Mouse (Mus musculus): ENCODE data around the gene Spns2. TPM values are rescaled to one million over a fixed set of nuclear protein-coding genes. Genes with fewer than 3 reads are reported as not detected.

Gene Spns2
- polyA plus RNA-seq, 1 experiment from 2014 or later: 19.8 TPM

DNA sequence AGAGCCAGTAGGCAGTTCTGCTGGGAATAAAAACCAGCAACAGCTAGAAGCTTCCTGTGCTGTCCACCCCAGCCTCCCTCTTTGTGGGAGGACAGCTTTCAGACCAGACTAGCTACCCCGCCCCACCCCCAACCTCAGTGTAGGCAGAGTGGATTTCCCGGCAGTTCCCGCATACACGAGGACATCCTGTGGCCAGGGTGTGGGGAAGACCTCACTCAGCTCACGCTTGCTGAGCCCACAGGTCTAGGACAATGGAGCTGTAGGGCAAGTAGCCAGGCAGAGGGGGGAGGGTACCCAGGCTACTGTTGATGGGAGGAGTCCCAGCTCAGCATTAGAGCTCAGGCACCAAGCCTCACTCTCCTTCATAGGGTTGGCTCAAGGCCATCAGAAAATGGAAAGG is 20.5 kb downstream of the Spns2 start:
- ATAC-seq: no peak
- Histone ChIP-seq H3K4me3 (ENCODE audit: low read depth, low read length) (no peak overlapping the region), H3K9me3 (ENCODE audit: control insufficient read depth) (no peaks in the 10 kb centered on the region), H3K27ac (ENCODE audit: low read depth, low read length) (0 out of 2 replicates have a peak overlapping the region, but pooled peaks have one; percentile 41), H3K4me2 (replicated peaks; ENCODE audit: low read depth) (no peak overlapping the region), H3K4me1 (replicated peaks; ENCODE audit: control insufficient read depth, insufficient read depth, low read length) (peaks cover 23% of the 10 kb centered on the region), H3K36me3 (ENCODE audit: control insufficient read depth, insufficient read depth) (0 out of 2 replicates have a peak, but pooled peaks cover 3% of the 10 kb centered on the region), H3K9ac (ENCODE audit: low read depth, low read length) (no peak overlapping the region), H3K27me3 (replicated peaks; ENCODE audit: control insufficient read depth, insufficient read depth, low read length) (no peaks in the 10 kb centered on the region)
- no peak for TF ChIP-seq CTCF (IDR thresholded peaks at IDR 0.05; ENCODE audit: low read depth)
- WGBS: 35% methylated on average over 5 of the region's 5 CpGs

DNA sequence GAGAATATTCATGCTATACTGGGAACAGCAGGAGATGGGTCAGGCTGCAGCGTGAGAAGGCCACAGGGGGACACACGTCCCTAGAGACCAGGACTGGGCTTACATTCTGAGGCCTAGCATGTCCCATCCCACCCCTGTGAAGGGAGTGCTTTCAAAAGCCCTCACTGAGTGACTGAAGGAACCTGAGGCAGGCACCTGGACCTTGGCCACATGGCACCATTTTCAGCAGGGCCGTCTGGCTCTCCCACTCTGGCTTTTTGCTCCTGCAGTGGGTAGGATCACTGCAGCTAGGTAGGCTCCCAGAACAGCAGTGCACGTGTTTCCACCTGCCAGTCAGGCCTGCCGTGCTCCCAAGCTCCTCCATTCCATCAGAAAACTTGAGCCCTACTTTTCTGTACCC is 21.2 kb downstream of the Spns2 start:
- H3K9ac ChIP-seq (ENCODE audit: low read depth, low read length): no peak overlapping the region
- no peaks in the 10 kb centered on the region for H3K27me3 ChIP-seq (replicated peaks; ENCODE audit: control insufficient read depth, insufficient read depth, low read length)
- no peak overlapping the region for H3K4me2 ChIP-seq (replicated peaks; ENCODE audit: low read depth)
- TF ChIP-seq CTCF (IDR thresholded peaks at IDR 0.05; ENCODE audit: low read depth): no peak
- ATAC-seq: no peak
- no peak overlapping the region for H3K4me3 ChIP-seq (ENCODE audit: low read depth, low read length)
- H3K9me3 ChIP-seq (ENCODE audit: control insufficient read depth): no peaks in the 10 kb centered on the region
- H3K4me1 ChIP-seq (replicated peaks; ENCODE audit: control insufficient read depth, insufficient read depth, low read length): peaks cover 23% of the 10 kb centered on the region
- H3K36me3 ChIP-seq (ENCODE audit: control insufficient read depth, insufficient read depth): peaks cover 3% of the 10 kb centered on the region; the same call in 1 of the 2 replicates
- 73% methylated on average over 5 of the region's 5 CpGs for WGBS
- H3K27ac ChIP-seq (ENCODE audit: low read depth, low read length): 0 out of 2 replicates have a peak overlapping the region, but pooled peaks have one; percentile 41

DNA sequence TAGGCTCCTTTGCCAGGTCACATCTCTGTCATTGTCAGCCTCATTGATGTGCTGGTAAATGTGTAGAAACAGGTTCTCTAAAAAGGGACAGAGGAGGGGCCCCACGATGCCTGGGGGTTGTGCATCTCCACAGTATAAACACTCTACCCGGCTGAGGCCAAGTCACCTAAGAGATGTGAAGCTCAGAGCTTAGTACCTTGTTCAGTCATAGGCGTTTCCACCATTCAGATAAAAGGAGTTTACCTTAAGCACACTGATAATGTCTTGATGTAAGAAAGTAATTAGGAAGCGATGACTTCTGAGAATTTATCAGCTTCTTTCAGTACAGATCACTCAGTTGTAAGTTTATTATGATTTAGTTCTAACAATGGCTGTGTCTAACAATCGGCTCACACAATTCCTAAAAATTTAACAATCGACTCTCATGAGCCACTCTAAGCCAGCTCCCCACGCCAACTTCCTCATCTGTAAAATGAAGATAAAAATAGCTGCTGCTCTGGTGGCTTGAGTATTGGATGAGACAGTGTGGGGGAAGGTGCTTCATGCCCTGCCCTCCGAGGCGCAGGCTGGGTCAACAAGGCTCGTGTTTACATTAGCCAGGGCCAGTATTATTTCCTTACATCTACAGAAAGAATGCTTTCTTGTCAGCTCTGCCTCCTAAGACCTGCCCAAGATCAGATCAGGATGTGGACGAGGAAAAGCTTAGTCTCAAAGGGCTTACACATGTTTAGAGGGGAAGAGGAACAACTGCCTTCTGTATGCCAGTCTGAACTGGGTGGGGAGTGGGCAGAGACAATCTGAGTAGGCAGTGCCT is 22.8 kb downstream of the Spns2 start:
- peak overlapping the region; percentile 76 for H3K27ac ChIP-seq (ENCODE audit: low read depth, low read length)
- peak overlapping the region; percentile 35 for H3K4me2 ChIP-seq (replicated peaks; ENCODE audit: low read depth)
- H3K36me3 ChIP-seq (ENCODE audit: control insufficient read depth, insufficient read depth): peaks cover 3% of the 10 kb centered on the region; the same call in 1 of the 2 replicates
- no peaks in the 10 kb centered on the region for H3K27me3 ChIP-seq (replicated peaks; ENCODE audit: control insufficient read depth, insufficient read depth, low read length)
- no peak overlapping the region for H3K4me3 ChIP-seq (ENCODE audit: low read depth, low read length)
- 5% methylated on average over 11 of the region's 11 CpGs for WGBS
- no peak for TF ChIP-seq CTCF (IDR thresholded peaks at IDR 0.05; ENCODE audit: low read depth)
- no peaks in the 10 kb centered on the region for H3K9me3 ChIP-seq (ENCODE audit: control insufficient read depth)
- H3K9ac ChIP-seq (ENCODE audit: low read depth, low read length): no peak overlapping the region
- ATAC-seq: peak; percentile 80
- H3K4me1 ChIP-seq (replicated peaks; ENCODE audit: control insufficient read depth, insufficient read depth, low read length): peaks cover 17% of the 10 kb centered on the region

DNA sequence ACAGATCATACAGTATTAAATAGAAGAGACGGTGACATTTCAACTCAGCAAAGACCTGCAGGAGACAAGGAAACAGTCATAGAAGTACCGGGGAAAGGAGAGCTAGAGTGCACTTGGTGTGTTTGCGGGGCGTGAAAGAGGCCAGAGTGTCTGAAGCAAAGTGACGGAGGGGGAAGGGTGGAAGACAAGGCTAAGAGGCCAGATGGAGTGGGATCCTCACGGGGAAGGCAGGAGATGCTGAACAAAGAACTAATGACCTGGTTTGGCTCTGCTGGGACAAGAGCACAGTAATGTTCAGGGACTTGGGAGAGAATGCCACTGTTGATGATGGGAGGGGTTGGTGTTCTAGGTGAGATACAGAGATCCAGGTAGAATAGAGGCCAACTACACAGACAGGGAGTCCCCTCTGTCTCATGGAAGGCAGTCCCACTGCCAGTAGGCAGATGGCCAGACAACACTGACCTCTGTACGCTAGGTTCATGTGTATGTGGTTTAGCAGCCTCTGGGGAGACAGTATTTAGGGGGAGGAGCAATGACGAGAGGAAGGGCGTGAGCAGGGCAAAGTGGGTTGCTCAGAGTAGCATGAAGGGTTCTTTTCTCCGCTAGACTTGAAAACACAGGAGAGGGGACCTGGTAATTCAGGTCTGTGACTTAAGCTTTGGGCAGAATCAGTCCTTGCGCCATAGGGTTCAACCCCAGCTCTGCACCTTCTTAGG is 23.6 kb downstream of the Spns2 start:
- H3K9me3 ChIP-seq (ENCODE audit: control insufficient read depth): no peaks in the 10 kb centered on the region
- peaks cover 17% of the 10 kb centered on the region for H3K4me1 ChIP-seq (replicated peaks; ENCODE audit: control insufficient read depth, insufficient read depth, low read length)
- H3K36me3 ChIP-seq (ENCODE audit: control insufficient read depth, insufficient read depth): peaks cover 3% of the 10 kb centered on the region; the same call in 1 of the 2 replicates
- no peak for TF ChIP-seq CTCF (IDR thresholded peaks at IDR 0.05; ENCODE audit: low read depth)
- peak overlapping the region; percentile 35; the same call in 1 of the 2 replicates for H3K4me2 ChIP-seq (replicated peaks; ENCODE audit: low read depth)
- H3K9ac ChIP-seq (ENCODE audit: low read depth, low read length): no peak overlapping the region
- no peaks in the 10 kb centered on the region for H3K27me3 ChIP-seq (replicated peaks; ENCODE audit: control insufficient read depth, insufficient read depth, low read length)
- peak overlapping the region; percentile 76 for H3K27ac ChIP-seq (ENCODE audit: low read depth, low read length)
- no peak overlapping the region for H3K4me3 ChIP-seq (ENCODE audit: low read depth, low read length)
- WGBS: 39% methylated on average over 11 of the region's 11 CpGs
- ATAC-seq: 0 out of 2 replicates have a peak, but pooled peaks have one; percentile 28

DNA sequence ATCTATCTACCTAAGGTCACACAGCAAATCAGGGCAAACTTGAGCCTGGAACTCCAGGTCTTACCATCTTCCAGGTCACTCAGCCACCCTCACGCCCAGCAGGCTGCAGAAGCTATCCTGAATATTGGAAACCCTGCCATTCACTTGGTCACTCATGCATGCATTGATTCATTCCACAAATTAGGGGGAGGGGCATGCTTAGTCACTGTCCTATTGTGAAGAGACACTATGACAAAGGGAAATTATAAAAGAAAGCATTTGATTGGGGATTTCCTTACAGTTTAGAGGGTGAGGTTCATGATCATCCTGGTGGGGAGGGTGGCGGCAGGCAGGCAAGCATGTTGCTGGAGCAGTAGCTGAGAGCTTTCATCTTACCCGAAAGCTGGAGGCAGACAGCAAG is 24.9 kb downstream of the Spns2 start:
- no peaks in the 10 kb centered on the region for H3K27me3 ChIP-seq (replicated peaks; ENCODE audit: control insufficient read depth, insufficient read depth, low read length)

DNA sequence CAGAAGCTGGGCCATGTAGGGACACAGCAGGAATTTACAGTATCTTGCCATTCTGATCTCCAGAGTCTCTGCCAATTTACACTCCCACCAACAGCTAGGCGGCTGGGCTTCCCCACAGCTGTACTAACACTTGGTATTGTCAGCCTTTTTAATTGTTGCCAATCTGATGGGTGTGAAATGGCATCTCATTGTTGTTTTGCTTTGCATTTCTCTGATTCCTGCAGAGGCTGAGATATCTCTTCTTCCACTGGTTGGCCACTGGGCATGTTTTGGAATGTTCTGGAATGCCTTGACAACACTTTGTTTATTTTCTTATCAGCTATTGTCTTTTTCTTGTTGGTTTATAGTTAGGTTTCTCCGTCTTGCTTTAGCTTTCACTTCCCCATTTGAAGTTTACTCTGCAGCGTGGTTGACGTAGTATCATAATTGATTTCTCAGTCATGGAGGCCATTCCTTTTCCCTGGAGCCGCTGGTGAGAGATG is 28.2 kb downstream of the Spns2 start:
- H3K36me3 ChIP-seq (ENCODE audit: control insufficient read depth, insufficient read depth): peaks cover 9% of the 10 kb centered on the region; the same call in 1 of the 2 replicates
- no peaks in the 10 kb centered on the region for H3K9me3 ChIP-seq (ENCODE audit: control insufficient read depth)
- H3K4me1 ChIP-seq (replicated peaks; ENCODE audit: control insufficient read depth, insufficient read depth, low read length): peaks cover 9% of the 10 kb centered on the region
- no peak overlapping the region for H3K4me3 ChIP-seq (ENCODE audit: low read depth, low read length)
- ATAC-seq: no peak
- no peaks in the 10 kb centered on the region for H3K27me3 ChIP-seq (replicated peaks; ENCODE audit: control insufficient read depth, insufficient read depth, low read length)
- H3K4me2 ChIP-seq (replicated peaks; ENCODE audit: low read depth): no peak overlapping the region
- no peak for TF ChIP-seq CTCF (IDR thresholded peaks at IDR 0.05; ENCODE audit: low read depth)
- WGBS: 48% methylated on average over 5 of the region's 5 CpGs
- no peak overlapping the region for H3K9ac ChIP-seq (ENCODE audit: low read depth, low read length)
- no peak overlapping the region for H3K27ac ChIP-seq (ENCODE audit: low read depth, low read length)

More for the DNA sequence above, 24.9 kb downstream of the Spns2 start:
- WGBS: 73% methylated on average over 3 of the region's 3 CpGs
- no peak for TF ChIP-seq CTCF (IDR thresholded peaks at IDR 0.05; ENCODE audit: low read depth)
- no peak overlapping the region for H3K27ac ChIP-seq (ENCODE audit: low read depth, low read length)
- H3K9ac ChIP-seq (ENCODE audit: low read depth, low read length): no peak overlapping the region
- no peak overlapping the region for H3K4me3 ChIP-seq (ENCODE audit: low read depth, low read length)
- ATAC-seq: no peak
- H3K9me3 ChIP-seq (ENCODE audit: control insufficient read depth): no peaks in the 10 kb centered on the region
- H3K4me1 ChIP-seq (replicated peaks; ENCODE audit: control insufficient read depth, insufficient read depth, low read length): peaks cover 17% of the 10 kb centered on the region
- H3K36me3 ChIP-seq (ENCODE audit: control insufficient read depth, insufficient read depth): peaks cover 9% of the 10 kb centered on the region; the same call in 1 of the 2 replicates
- H3K4me2 ChIP-seq (replicated peaks; ENCODE audit: low read depth): no peak overlapping the region

Measured in intestine, postnatal 0 days (tissue).